Mouse (Mus musculus): ENCODE measurements around the gene Timm44. TPM values are rescaled to one million over a fixed set of nuclear protein-coding genes. Genes with fewer than 3 reads are reported as not detected.

Gene Timm44
- polyA plus RNA-seq (2014; fragmentation: Illumina TruSeq; extraction: RNeasy Lipid Tissue Mini Kit (QIAGEN cat#74804); ENCODE audit: low read depth, low replicate concordance): 163 TPM

GRCm38 (mm10) chr8:4275275-4276110 lies at the start of gene Timm44:
Gene Timm44, minus strand, starts transcription at chr8:4275913.

DNA sequence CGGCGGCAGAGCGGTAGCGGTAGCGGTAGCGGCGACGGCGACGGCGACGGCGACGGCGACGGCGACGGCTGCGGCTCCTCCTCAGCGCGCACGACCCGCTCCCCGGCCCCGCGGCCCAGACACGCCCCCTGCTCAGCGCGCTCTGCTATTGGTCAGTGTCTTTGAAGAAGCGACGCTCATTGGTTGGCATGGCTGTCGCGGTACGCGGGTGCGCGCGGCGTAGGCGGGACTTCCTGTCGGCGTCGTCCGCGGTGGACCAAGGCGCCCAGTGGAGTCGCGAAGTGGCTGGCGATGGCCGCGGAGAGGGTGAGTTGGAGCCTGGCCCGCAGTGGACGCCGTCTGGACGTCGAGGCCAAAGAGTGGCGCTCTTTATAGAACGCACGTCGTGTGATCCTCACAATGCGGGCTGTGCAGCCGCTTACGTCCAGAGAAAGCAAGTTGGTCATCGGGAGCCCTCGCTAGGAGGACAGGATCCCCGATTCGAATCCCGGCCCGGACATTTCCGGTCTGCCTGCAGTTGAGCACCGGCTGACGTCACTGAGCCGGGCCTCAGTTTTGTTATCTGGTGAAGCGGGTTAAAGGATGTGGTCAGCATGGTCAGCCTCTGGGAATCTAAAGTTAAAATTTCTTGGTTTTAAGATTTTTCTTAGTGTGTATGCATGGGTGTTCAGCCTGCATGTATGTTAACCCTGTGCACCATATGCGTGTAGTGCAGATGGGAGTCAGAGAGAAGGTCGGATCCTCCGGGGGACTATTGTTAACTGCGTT lies 49.5 kb upstream of the Timm44 start, which contains the start of the genes Ccl25 and Elavl1:
TSS of gene Ccl25 (plus strand) at position 228 of the 768 bp plus-strand sequence.
TSS of gene Elavl1 (minus strand) at position 431 of the 768 bp plus-strand sequence.

DNA sequence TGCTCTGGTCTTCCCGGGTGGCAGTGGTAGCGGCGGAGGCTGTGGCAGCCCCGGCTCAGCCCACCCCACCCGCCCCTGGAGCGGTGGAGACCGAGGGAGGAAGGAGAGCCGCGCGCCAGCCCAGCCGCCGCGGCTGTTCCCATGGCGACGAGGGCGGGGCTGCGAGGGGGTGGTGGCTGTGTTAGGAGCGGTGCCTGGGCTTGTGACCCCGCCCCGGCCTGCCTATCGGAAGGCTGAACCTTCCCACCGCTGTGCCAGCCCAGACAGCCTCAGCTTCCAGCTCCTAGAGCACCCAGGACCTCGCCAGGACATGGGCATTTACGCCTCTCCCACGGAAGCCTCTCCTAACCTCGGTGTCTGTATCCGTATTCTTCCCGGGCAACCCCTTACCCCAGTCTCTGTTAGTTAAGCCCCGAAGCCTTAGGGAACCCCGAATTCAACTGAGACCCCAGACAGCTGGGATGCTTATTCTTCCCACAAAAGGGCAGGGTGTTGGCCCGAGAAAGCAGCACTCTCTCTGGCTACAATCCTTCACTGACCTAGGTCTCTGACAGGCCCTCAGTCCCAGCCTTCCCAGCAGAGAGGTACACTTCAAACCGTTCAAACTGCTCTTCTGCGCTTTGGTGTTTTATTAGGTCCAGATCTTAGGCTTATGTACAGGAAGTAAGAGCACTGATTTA lies 16.4 kb downstream of the Timm44 start, which contains the start of gene Ctxn1:
TSS of gene Ctxn1 (minus strand) at position 150 of the 680 bp plus-strand sequence.

GRCm38 (mm10) chr8:4252934-4253841 lies 22.5 kb downstream of the Timm44 start, which contains the start of gene Snapc2:
Gene Snapc2, plus strand, starts transcription at chr8:4253080.

DNA sequence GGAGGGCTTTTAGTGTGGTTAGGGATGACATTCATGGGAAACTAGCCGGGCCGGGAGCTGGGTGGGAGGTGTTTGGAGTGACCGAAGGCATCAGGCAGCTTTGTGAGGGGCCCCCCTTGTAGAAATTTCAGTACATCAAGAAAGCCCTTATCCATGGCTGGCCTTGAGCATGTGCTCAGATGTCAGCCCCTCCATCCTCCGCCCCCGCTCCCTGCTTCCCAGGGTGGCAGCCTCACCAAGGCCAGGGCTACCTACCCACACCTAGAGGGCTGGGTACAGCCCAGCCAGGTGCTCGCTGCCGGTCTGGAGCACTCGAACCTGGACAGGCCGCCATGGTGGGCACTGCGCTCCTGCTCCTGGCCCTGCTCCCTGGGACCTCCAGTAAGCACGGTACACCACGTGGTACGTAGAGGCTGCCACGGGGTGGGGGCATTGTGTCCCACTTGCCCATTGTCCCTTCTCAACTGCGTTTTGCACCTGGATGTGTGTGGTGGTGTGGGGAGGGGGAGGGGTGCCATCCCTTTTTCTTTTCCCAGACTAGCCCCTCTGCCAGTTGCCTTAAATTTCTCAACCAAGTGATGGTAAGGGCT lies 27.7 kb downstream of the Timm44 start, which contains the start of gene Tgfbr3l:
TSS of gene Tgfbr3l (plus strand) at position 264 of the 590 bp plus-strand sequence.

GRCm38 (mm10) chr8:4238434-4239192 lies 37.1 kb downstream of the Timm44 start, which contains the start of the genes Map2k7 and Gm49320:
Gene Map2k7, plus strand, starts transcription at chr8:4238740.
Gene Gm49320, plus strand, starts transcription at chr8:4238865.

DNA sequence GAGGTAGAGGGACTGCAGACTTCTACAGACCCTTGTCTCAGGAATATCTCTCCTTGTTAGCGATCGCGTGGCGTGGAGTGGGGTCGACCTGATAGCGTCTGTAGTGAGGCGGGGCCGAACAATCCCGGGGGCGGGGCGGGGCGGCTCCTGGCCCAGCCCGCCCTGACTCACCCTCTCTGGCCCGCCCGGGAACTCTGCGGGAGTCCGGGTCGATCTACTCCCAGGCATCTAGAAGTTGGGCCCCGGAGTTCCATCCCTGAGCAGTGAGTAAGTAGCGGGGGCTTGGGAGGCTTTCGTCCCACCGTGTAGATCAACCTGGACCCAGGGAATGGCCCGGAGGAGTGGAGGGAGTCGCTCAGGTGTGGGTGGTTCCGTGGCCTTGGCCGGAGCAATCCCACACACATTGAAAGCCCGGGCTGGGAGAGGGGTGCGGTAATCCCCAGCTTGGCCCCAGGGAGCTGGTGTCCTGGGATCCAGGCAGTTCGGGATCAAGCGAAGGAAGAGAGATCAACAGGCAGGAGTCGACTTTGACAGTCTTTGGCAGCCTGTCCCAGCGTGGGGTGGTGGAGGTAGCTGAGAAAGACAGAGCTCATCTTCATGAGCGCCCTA lies 48.9 kb downstream of the Timm44 start, which contains the start of gene Lrrc8e:
TSS of gene Lrrc8e (plus strand) at position 89 of the 609 bp plus-strand sequence.

GRCm38 (mm10) chr8:4216791-4217621 lies 58.7 kb downstream of the Timm44 start, which contains the start of gene Prr36:
Gene Prr36, minus strand, starts transcription at chr8:4217459.

Other genes starting within 250 kb of the Timm44 start
- 1.2 TPM for gene Cd209f, start 170.1 kb downstream of the Timm44 start, polyA plus RNA-seq (2014; fragmentation: Illumina TruSeq; extraction: RNeasy Lipid Tissue Mini Kit (QIAGEN cat#74804); ENCODE audit: low read depth, low replicate concordance)
- gene Cd209g, start 141.8 kb downstream of the Timm44 start, polyA plus RNA-seq (2014; fragmentation: Illumina TruSeq; extraction: RNeasy Lipid Tissue Mini Kit (QIAGEN cat#74804); ENCODE audit: low read depth, low replicate concordance): 0.41 TPM
- 2.4 TPM for gene Evi5l, start 109.3 kb downstream of the Timm44 start, polyA plus RNA-seq (2014; fragmentation: Illumina TruSeq; extraction: RNeasy Lipid Tissue Mini Kit (QIAGEN cat#74804); ENCODE audit: low read depth, low replicate concordance)
- gene Prr36, start 58.5 kb downstream of the Timm44 start, polyA plus RNA-seq (2014; fragmentation: Illumina TruSeq; extraction: RNeasy Lipid Tissue Mini Kit (QIAGEN cat#74804); ENCODE audit: low read depth, low replicate concordance): 0.22 TPM
- 5.3 TPM for gene Lrrc8e, start 49.1 kb downstream of the Timm44 start, polyA plus RNA-seq (2014; fragmentation: Illumina TruSeq; extraction: RNeasy Lipid Tissue Mini Kit (QIAGEN cat#74804); ENCODE audit: low read depth, low replicate concordance)
- gene Map2k7, start 37.2 kb downstream of the Timm44 start, polyA plus RNA-seq (2014; fragmentation: Illumina TruSeq; extraction: RNeasy Lipid Tissue Mini Kit (QIAGEN cat#74804); ENCODE audit: low read depth, low replicate concordance): 7.0 TPM
- gene Gm49320, start 37.0 kb downstream of the Timm44 start, polyA plus RNA-seq (2014; fragmentation: Illumina TruSeq; extraction: RNeasy Lipid Tissue Mini Kit (QIAGEN cat#74804); ENCODE audit: low read depth, low replicate concordance): not detected
- gene Tgfbr3l, start 27.7 kb downstream of the Timm44 start, polyA plus RNA-seq (2014; fragmentation: Illumina TruSeq; extraction: RNeasy Lipid Tissue Mini Kit (QIAGEN cat#74804); ENCODE audit: low read depth, low replicate concordance): 14.7 TPM
- 2.2 TPM for gene Snapc2, start 22.8 kb downstream of the Timm44 start, polyA plus RNA-seq (2014; fragmentation: Illumina TruSeq; extraction: RNeasy Lipid Tissue Mini Kit (QIAGEN cat#74804); ENCODE audit: low read depth, low replicate concordance)
- 1.0 TPM for gene Ctxn1, start 16.6 kb downstream of the Timm44 start, polyA plus RNA-seq (2014; fragmentation: Illumina TruSeq; extraction: RNeasy Lipid Tissue Mini Kit (QIAGEN cat#74804); ENCODE audit: low read depth, low replicate concordance)
- 31.0 TPM for gene Ccl25, start 49.3 kb upstream of the Timm44 start, polyA plus RNA-seq (2014; fragmentation: Illumina TruSeq; extraction: RNeasy Lipid Tissue Mini Kit (QIAGEN cat#74804); ENCODE audit: low read depth, low replicate concordance)
- 53.7 TPM for gene Elavl1, start 49.5 kb upstream of the Timm44 start, polyA plus RNA-seq (2014; fragmentation: Illumina TruSeq; extraction: RNeasy Lipid Tissue Mini Kit (QIAGEN cat#74804); ENCODE audit: low read depth, low replicate concordance)
- gene Cers4, start 217.1 kb upstream of the Timm44 start, polyA plus RNA-seq (2014; fragmentation: Illumina TruSeq; extraction: RNeasy Lipid Tissue Mini Kit (QIAGEN cat#74804); ENCODE audit: low read depth, low replicate concordance): 38.3 TPM

Measured in sigmoid colon, adult 10 weeks (tissue).